Mouse (Mus musculus) natural killer cell, adult 2 months (primary cell): ENCODE data around the gene Gpr153.
A peak's percentile ranks its signal among the peaks of the same experiment; 100 is the strongest.

Source experiments
- DNase-seq, 2 experiments: peaks; one replicate each; pipeline ENCODE4 v3.0.0; 2022; ENCODE audit warnings: low spot score in 2 of 2

Gene Gpr153

DNA sequence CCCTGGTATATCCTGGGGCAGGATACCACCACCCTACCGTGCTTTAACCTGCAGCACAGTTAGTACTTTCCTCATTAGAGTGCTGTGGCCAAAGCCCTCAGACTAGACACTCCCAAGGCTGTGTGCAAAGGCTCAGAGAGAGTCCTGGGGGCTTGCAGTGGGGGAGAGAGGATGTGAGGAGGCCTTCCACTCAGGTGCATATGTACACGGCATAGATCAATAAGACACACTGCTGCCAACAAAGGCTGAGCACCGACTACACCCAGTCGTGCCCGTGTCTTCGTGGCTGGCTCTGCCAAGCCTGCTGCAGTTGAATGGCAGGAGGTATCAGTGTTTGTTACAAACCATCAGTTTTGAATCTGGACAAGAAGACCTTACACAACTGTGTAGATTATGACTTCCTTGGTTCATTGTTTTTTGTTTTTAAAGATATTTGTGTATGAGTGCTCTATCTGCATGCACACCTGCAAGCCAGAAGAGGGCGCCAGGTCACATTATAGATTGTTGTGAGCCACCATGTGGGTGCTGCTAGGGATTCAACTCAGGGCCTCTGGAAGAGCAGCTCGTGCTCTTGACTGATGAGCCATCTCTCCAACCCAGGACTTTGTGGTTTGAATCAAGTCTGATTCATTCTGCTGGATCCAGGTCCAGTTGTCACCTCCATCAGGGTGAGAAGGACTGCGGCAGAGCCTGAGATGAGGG lies 9.0 kb upstream of the Gpr153 start:
- DNase-seq: no peak

GRCm38 (mm10) chr4:152265791-152266190 lies 8.2 kb upstream of the Gpr153 start:
- DNase-seq: no peak

GRCm38 (mm10) chr4:152266236-152266895 lies 7.7 kb upstream of the Gpr153 start:
- DNase-seq: no peak

- no peak for DNase-seq
Measured at GRCm38 (mm10) chr4:152267748-152268369, 6.2 kb upstream of the Gpr153 start.

- DNase-seq: no peak
Measured at GRCm38 (mm10) chr4:152269967-152270366, 4.1 kb upstream of the Gpr153 start.

DNA sequence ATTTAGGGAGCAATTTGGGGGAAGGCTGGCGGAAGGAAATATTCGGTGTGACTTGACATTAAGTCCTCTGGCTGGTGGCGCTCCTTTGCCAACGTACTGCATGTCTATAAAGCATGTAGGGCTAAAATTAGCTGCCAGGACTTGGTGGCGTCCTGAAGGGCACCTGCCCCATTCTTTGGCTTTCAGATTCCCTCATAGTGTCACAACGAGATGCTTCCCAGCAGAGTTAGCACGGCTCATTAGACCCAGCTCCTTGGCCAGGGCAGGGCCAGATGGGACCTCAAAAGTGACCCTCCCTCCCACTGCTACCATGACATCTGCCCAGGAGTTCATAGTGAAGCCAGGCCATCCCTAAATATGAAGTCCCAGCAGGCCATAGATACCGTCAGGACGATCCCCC lies 3.4 kb upstream of the Gpr153 start:
- DNase-seq: no peak

DNA sequence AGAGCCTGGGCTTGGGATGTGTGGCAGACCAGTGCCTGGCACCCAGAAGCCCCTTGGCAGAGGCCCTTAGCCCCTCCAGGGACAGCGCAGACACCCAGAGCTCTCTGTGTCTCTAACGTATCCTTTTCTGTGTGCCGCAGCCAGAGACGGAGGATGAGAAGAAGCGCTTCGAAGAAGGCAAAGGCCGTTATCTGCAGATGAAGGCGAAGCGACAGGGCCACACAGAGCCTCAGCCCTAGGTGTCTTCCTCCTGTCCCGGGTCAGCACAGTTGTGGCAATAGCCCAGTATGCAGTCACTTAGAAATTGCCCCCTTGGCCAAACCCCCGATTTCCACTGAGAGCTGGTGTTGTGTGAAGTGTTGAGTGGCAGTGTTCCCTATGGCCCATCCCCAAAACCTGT lies 2.7 kb upstream of the Gpr153 start:
- no peak for DNase-seq

- no peak for DNase-seq
Measured at GRCm38 (mm10) chr4:152272006-152272405, 2.0 kb upstream of the Gpr153 start.

DNA sequence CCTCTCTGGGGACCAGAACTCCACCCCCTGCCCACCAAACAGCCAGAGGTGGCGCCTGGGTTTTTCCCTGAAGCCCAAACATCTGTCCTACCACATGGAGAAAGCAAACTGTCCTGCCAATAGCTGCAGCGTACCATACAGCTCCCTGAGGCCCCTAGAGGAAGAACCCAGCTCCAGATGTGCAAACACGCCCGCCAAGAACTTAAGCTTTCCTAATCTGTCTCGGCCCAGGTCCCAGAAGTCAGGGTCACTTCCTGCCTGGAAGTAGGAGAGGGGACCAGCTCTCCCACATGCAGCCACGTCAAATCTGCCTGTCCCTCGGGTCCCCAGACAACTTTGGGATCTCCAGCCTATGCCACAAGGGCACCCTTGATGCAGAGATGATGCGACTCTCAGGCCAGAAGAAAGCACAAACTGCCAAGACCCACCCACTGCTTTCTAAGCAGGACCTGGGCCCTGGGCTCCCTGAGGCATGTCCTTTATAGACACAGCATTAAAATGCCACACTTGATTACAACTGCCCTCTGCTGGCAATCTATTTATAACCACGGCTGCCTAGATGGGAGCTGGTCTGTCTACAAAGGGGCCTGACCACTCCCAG lies 1.5 kb upstream of the Gpr153 start:
- DNase-seq: no peak

DNA sequence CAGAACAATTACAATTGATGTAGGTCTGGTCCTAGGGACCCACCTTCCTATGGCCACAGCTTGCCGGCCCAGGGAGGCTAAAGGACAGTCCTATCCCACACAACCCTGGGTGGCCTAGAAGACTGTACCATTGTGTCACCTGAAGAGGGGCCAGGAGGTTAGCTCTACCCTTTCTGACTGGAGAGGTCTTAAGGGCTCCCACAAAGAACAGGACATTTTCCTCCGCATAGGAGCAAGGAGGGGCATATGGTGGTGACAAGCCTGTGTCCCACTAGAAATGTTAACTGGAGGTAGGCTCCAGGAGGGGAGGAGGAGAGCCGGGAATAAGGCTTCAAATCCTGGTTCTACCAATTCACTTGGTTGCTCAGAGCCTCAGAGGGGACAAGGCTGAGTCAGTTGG lies 841 bp upstream of the Gpr153 start:
- DNase-seq: no peak

GRCm38 (mm10) chr4:152274681-152275131 lies 674 bp downstream of the Gpr153 start:
- no peak for DNase-seq

- no peak for DNase-seq
Measured at GRCm38 (mm10) chr4:152276389-152277347, 2.6 kb downstream of the Gpr153 start.

GRCm38 (mm10) chr4:152277916-152278315 lies 3.9 kb downstream of the Gpr153 start:
- DNase-seq: no peak

DNA sequence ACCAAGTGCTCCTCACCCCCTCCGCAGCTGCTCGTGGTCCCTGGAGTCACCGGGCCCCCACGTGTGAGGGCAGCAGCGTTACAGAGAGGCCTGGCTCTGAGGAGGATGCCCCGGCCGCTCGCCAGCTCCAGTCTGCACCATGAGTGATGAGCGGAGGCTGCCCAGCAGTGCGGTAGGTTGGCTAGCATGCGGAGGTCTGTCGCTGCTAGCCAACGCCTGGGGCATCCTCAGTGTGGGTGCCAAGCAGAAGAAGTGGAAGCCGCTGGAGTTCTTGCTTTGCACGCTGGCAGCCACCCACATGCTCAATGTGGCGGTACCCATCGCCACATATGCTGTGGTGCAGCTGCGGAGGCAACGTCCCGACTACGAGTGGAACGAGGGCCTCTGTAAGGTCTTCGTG lies 5.0 kb downstream of the Gpr153 start:
- no peak for DNase-seq

- no peak for DNase-seq
Measured at GRCm38 (mm10) chr4:152281601-152282000, 7.6 kb downstream of the Gpr153 start.

- no peak for DNase-seq
Measured at GRCm38 (mm10) chr4:152282721-152283120, 8.7 kb downstream of the Gpr153 start.

GRCm38 (mm10) chr4:152283186-152283950 lies 9.3 kb downstream of the Gpr153 start:
- DNase-seq: peak; percentile 79 to 86

GRCm38 (mm10) chr4:152285505-152285904 lies 11.5 kb downstream of the Gpr153 start:
- peak; percentile 31 to 50 for DNase-seq

GRCm38 (mm10) chr4:152286183-152286582 lies 12.2 kb downstream of the Gpr153 start:
- no peak for DNase-seq

DNA sequence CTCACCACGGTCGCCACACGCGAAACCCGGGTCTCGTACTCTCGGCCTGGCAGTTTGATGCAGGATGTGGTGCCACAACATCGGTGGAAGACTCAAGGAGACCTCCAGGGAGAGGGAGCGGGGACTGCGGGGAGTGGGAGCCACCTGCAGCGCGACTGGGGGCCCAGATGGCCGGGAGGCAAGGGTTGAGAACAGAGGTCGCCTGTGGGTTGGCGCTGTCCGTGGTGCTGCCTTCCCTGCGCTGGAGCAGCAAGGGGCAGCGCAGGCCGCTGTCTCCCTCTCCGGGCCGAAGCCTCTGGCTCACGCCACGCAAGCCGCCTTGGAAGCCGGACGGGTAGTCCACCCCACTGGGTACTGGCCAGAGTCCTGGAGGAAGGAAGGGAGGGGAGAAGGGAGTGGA lies 12.9 kb downstream of the Gpr153 start:
- DNase-seq: peak in 1 of 2 experiments; percentile 35
